Mouse (Mus musculus) cerebellum, adult 2 months (tissue): ENCODE measurements around the gene 4933430I17Rik. TPM values are rescaled to one million over a fixed set of nuclear protein-coding genes. Genes with fewer than 3 reads are reported as not detected.

Experiments used
- DNase-seq, 2 experiments: peaks; one replicate each; pipeline ENCODE4 v3.0.0; 2021
- H3K27ac ChIP-seq: fragments of 200-500 bp; 2 replicates; pipeline ENCODE4 v1.5.1; 2012; ENCODE audit warnings: low read length, control low read depth, inconsistent platforms; ENCODE audit not compliant: insufficient read depth
- H3K27me3 ChIP-seq: fragments of 200-500 bp; 2 replicates; pipeline ENCODE4 v1.6.1; 2012; ENCODE audit warnings: inconsistent platforms, mild to moderate bottlenecking, low read length, moderate library complexity; ENCODE audit not compliant: control insufficient read depth, insufficient read depth
- H3K4me1 ChIP-seq: fragments of 200-500 bp; 2 replicates; pipeline ENCODE4 v1.6.1; 2011; ENCODE audit warnings: low read length; ENCODE audit not compliant: control insufficient read depth, insufficient read depth
- H3K4me3 ChIP-seq: fragments of 200-500 bp; replicated peaks from 2 replicates; pipeline ENCODE3; 2011; ENCODE audit warnings: mild to moderate bottlenecking, low read depth, low read length, control low read depth; ENCODE audit not compliant: insufficient read depth
- CTCF ChIP-seq: fragments of 200-500 bp; IDR thresholded peaks from 2 replicates; pipeline ENCODE4 v1.5.1; 2011; ENCODE audit warnings: low read depth, mild to moderate bottlenecking, control low read depth, low read length, moderate library complexity, borderline replicate concordance; ENCODE audit not compliant: insufficient read depth
- POLR2A ChIP-seq: fragments of 200-500 bp; IDR thresholded peaks from 2 replicates; pipeline ENCODE4 v1.6.1; 2011; ENCODE audit warnings: low read length, control low read depth, borderline replicate concordance; ENCODE audit not compliant: insufficient read depth
- WGBS: fragments of 180-500 bp; shearing (Covaris S2); methylation state at CpG from one replicate; pipeline ENCODE4 v1.1.7; 2018; 5-methylcytosine and 5-hydroxymethylcytosine counted together
- polyA plus RNA-seq: library from polyadenylated mRNA; depleted of rRNA; stranded (reverse); fragments of >200 nt; gene quantifications from 2 replicates; pipeline ENCODE4 v1.2.3, GENCODE M21; 2012

Gene 4933430I17Rik
- polyA plus RNA-seq, 1 experiment = 0.72 TPM

- Histone ChIP-seq H3K27me3 (no peaks in the 10 kb centered on the region), H3K27ac (peak overlapping the region; percentile 48), H3K4me1 (peaks cover 24% of the 10 kb centered on the region), H3K4me3 (peak overlapping the region; percentile 73)
- no peak for TF ChIP-seq POLR2A
- TF ChIP-seq CTCF = no peak
- no peak for DNase-seq
- 43% methylated on average over 10 of the region's 10 CpGs for WGBS
Observed at GRCm38 (mm10) chr4:62517538-62518415, 7.4 kb upstream of the 4933430I17Rik start.

- Histone ChIP-seq H3K27me3 (no peaks in the 10 kb centered on the region), H3K27ac (peak overlapping the region; percentile 47), H3K4me3 (peak overlapping the region; percentile 73), H3K4me1 (peaks cover 24% of the 10 kb centered on the region)
- TF ChIP-seq CTCF (no peak), POLR2A (peak; percentile 57; the same call in 1 of the 2 replicates)
- DNase-seq = peak; percentile 81 to 88
- 19% methylated on average over 13 of the region's 13 CpGs for WGBS
Observed at GRCm38 (mm10) chr4:62518416-62519121, 6.6 kb upstream of the 4933430I17Rik start.

- under 1% methylated on average over 26 of the region's 26 CpGs for WGBS
- peak overlapping the region; percentile 73 for H3K4me3 ChIP-seq
- TF ChIP-seq CTCF (no peak), POLR2A (no peak)
- peak overlapping the region; percentile 47 for H3K27ac ChIP-seq
- H3K27me3 ChIP-seq = no peaks in the 10 kb centered on the region
- DNase-seq = no peak
- H3K4me1 ChIP-seq = peaks cover 21% of the 10 kb centered on the region
Observed at GRCm38 (mm10) chr4:62519122-62519848, 5.9 kb upstream of the 4933430I17Rik start.

- Histone ChIP-seq H3K4me3 (peak within 1 kb of the TSS; percentile 73), H3K4me1 (peaks cover 22% of the 10 kb centered on the region), H3K27me3 (no peaks in the 10 kb centered on the region), H3K27ac (peak within 1 kb of the TSS; percentile 52)
- TF ChIP-seq POLR2A (peak; percentile 50; the same call in 1 of the 2 replicates), CTCF (no peak)
- WGBS = under 1% methylated on average over 37 of the region's 37 CpGs
- peak; percentile 88 for DNase-seq
Observed at GRCm38 (mm10) chr4:62519849-62520233, 5.3 kb upstream of the 4933430I17Rik start, which contains the start of gene Alad. Gene Alad, minus strand, starts transcription at chr4:62519918.

- Histone ChIP-seq H3K27ac (no peak overlapping the region), H3K4me3 (no peak overlapping the region), H3K4me1 (peaks cover 12% of the 10 kb centered on the region), H3K27me3 (no peaks in the 10 kb centered on the region)
- DNase-seq = no peak
- TF ChIP-seq POLR2A = no peak
- TF ChIP-seq CTCF = no peak
- WGBS = 89% methylated on average over 2 of the region's 2 CpGs
Observed at GRCm38 (mm10) chr4:62520892-62521400, 4.2 kb upstream of the 4933430I17Rik start.

GRCm38 (mm10) chr4:62525489-62525811 lies 281 bp downstream of the 4933430I17Rik start:
- no peaks in the 10 kb centered on the region for H3K27me3 ChIP-seq
- under 1% methylated on average over 10 of the region's 10 CpGs for WGBS
- H3K27ac ChIP-seq = no peak overlapping the region
- DNase-seq = no peak
- peak overlapping the region; percentile 94 for H3K4me3 ChIP-seq
- H3K4me1 ChIP-seq = peaks cover 3% of the 10 kb centered on the region; the same call in 1 of the 2 replicates
- TF ChIP-seq CTCF = no peak
- no peak for TF ChIP-seq POLR2A

GRCm38 (mm10) chr4:62526256-62526655 lies 1.1 kb downstream of the 4933430I17Rik start:
- no peak overlapping the region for H3K4me3 ChIP-seq
- H3K27ac ChIP-seq = no peak overlapping the region
- TF ChIP-seq CTCF = no peak
- TF ChIP-seq POLR2A = no peak
- H3K4me1 ChIP-seq = peaks cover 3% of the 10 kb centered on the region; the same call in 1 of the 2 replicates
- DNase-seq = no peak
- WGBS = 64% methylated on average over 2 of the region's 2 CpGs
- H3K27me3 ChIP-seq = no peaks in the 10 kb centered on the region
